Mouse (Mus musculus): ENCODE results near the gene Cfap73.

Cfap73 gene

GRCm38 (mm10) chr5:120647814-120648491, 13.9 kb upstream of the Cfap73 start:
- no peak for DNase-seq (ENCODE audit: extremely low spot score, low read depth, low spot score)

DNA sequence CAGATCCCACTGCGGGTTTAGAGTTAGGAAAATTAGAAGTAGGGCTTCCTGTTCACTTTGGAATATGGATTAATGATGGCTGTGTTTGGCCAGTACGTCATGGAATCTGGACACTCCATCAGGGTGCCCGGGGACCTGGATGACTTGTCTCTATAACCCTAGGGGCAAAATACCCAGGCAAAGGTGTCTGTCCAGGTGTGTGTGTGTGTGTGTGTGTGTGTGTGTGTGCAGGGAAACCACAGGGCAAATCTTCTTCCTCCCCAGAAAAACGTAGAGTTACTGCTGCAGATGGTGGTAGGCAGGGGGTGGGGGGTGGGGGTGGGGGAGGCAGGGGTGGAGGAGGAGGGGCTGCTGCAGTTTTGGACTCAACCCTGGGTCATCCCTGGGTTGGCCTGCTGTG, 13.3 kb upstream of the Cfap73 start:
- DNase-seq (ENCODE audit: extremely low spot score, low read depth, low spot score) = no peak

- DNase-seq (ENCODE audit: extremely low spot score, low read depth, low spot score) = no peak
Measured at GRCm38 (mm10) chr5:120645851-120646250, 11.8 kb upstream of the Cfap73 start.

GRCm38 (mm10) chr5:120644227-120644626, 10.2 kb upstream of the Cfap73 start:
- DNase-seq (ENCODE audit: extremely low spot score, low read depth, low spot score) = no peak

DNA sequence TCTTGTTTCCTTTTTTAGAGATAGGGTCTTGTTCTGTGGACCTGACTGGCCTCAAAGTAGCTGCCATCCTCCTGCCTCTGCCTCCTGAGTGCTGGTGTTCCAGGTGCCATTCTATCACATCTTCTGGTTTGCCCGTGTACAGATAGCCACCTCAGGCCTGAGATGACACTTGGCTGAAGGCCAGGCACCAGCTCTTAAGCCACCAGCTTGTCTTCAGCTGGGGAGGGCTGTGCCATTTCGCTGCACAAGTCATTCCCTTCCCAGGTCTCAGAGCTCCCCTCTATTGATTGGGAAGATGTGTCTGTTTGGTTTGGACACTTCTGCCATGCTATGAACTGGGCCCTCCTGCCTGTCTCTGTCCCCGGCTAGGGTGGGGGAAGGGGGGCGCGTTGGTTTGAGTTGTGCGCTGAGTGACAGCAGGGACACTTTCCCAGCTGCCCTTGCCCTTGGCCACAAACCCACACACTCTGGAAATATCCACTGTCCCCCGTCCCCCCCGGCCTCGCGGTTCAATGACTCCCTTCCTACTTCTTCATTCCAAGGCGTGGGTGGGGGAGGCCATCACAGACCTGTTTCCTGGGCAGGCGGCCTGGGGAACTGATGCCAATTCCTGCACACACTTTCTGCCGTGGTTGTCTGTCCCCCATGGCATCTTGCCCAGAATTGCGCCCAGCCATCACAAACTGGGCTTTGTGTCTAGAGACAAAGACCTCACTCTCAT, 9.5 kb upstream of the Cfap73 start:
- no peak for DNase-seq (ENCODE audit: extremely low spot score, low read depth, low spot score)

DNA sequence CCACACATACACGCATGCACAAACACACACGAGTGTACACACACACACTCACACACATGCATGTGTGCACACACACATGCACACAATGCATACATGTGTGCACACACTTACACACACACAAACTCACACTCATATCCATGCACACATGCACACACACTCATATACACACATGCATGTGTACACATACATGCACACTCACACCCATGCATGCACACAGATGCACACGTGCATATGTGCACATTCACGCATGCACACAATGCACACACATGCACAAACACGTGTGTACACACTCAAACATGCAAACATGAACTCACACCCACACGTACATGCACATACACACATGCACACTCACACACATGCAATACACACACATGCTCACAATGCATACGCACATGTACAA, 6.1 kb upstream of the Cfap73 start:
- DNase-seq (ENCODE audit: extremely low spot score, low read depth, low spot score) = no peak

GRCm38 (mm10) chr5:120635633-120636032, 1.6 kb upstream of the Cfap73 start:
- DNase-seq (ENCODE audit: extremely low spot score, low read depth, low spot score) = no peak

- no peak for DNase-seq (ENCODE audit: extremely low spot score, low read depth, low spot score)
Measured at GRCm38 (mm10) chr5:120634860-120635259, 825 bp upstream of the Cfap73 start.

GRCm38 (mm10) chr5:120631892-120632291, 2.1 kb downstream of the Cfap73 start:
- no peak for DNase-seq (ENCODE audit: extremely low spot score, low read depth, low spot score)

DNA sequence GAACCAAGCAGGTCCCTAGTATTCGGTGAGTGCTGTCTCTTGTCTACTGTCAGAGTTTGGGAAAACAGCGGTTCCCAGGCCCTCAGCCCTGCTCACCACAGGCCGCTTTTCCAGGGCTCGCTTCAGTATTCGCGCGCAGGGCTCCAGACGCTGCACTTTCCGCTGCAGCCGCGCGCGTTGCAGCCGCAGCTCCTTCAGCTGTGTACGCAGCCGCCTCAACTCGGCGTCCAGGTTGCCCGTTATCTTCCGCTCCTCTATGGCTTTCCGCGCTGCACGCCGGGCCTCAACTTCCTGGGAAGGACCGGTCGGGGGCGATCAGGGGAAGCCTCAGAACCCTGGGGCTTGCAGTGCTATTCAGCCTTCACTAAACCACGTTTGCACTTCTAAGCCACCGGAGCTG, 2.9 kb downstream of the Cfap73 start:
- DNase-seq (ENCODE audit: extremely low spot score, low read depth, low spot score) = no peak

GRCm38 (mm10) chr5:120628624-120629023, 5.4 kb downstream of the Cfap73 start:
- no peak for DNase-seq (ENCODE audit: extremely low spot score, low read depth, low spot score)

DNA sequence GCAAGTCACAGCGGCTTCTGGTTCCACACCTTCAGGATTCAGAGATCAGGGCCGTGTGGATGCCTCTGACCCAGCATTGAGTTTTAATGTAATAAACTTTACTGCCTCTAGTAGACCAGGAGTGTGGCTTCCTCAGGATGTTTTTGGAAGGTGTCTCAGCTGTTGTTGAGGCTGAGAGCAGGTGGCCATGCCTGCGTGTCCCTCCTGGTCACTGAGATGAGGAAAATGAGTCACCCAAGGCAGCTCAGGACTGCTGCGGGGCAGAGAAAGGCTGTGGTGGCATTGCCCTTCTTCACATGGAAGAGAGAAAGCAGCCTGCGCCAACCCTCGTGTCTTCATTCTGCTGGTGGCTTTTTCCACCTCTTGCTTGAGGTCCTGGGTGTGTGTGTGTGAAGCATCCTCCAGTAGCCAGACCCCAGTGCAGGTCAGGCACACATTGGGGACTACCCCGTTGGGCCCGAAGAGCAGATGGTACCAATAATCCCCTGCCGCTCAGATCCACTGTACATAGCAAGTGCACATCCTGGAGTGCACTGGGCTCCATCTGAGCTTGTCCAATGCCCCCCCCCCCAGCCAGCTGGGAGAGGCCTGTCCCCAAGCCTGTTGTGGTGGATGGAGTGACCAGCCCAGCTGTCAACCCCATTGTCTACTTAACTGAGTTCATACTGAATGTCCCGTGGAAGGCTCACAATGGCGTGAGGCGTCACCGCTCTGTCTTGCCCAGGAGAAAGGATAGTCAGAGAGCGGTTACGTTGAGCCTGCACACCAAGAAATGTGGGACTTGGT, 6.3 kb downstream of the Cfap73 start:
- DNase-seq (ENCODE audit: extremely low spot score, low read depth, low spot score) = no peak

DNA sequence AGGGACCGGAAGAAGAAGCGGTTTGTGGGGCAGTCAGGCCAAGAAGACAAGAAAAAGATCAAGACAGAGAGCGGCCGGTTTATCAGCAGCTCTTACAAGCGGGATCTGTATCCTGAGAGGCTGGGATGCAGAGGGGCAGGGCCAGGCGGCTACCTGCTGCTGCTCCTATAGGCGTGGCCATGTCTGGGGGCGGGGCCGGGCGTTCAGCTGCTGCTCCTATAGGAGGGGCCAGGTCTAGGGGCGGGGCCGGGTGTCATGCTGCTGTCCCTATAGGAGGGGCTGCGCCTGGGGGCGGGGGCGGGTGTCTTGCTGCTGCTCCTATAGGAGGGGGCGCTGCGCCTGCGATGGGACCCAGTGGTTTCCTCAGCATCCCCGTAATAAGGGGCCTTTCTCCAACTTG, 7.6 kb downstream of the Cfap73 start:
- no peak for DNase-seq (ENCODE audit: extremely low spot score, low read depth, low spot score)

GRCm38 (mm10) chr5:120624427-120624826, 9.6 kb downstream of the Cfap73 start:
- no peak for DNase-seq (ENCODE audit: extremely low spot score, low read depth, low spot score)

- DNase-seq (ENCODE audit: extremely low spot score, low read depth, low spot score) = no peak
Measured at GRCm38 (mm10) chr5:120622198-120622851, 11.7 kb downstream of the Cfap73 start.

- DNase-seq (ENCODE audit: extremely low spot score, low read depth, low spot score) = no peak
Measured at GRCm38 (mm10) chr5:120621846-120622197, 12.2 kb downstream of the Cfap73 start.

DNA sequence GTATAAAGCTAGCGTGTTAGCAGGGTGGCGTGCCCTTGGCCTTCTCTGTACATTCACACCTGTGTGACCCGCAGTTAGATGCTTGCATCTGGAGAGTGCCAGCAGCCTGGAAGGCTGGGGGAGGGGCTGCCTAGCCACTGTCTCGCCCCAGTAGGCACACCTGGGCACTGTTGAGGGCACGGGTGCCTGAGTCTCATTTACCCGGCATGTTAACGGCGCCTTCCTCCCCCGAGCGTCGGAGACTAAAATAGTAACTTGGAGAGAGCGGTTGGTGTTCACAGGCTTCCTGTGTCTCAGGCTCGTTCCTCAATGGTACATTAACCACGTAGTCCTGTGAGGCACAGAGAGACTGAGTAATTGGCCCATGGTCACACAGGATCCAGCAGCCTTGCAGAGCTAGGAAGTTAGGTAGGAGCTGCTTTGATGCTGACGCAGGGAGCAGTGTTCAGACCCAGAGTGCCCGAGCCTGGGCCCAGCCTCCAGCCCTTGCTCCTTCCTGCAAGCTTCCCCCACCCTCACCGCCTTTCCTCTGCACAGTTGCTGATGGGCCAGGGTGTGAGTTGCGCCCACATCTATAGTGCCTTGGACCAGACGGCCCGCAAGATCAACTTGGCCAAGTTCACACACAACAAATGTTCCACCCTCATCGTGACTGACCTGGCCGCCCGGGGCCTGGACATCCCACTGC, 12.8 kb downstream of the Cfap73 start:
- no peak for DNase-seq (ENCODE audit: extremely low spot score, low read depth, low spot score)

DNA sequence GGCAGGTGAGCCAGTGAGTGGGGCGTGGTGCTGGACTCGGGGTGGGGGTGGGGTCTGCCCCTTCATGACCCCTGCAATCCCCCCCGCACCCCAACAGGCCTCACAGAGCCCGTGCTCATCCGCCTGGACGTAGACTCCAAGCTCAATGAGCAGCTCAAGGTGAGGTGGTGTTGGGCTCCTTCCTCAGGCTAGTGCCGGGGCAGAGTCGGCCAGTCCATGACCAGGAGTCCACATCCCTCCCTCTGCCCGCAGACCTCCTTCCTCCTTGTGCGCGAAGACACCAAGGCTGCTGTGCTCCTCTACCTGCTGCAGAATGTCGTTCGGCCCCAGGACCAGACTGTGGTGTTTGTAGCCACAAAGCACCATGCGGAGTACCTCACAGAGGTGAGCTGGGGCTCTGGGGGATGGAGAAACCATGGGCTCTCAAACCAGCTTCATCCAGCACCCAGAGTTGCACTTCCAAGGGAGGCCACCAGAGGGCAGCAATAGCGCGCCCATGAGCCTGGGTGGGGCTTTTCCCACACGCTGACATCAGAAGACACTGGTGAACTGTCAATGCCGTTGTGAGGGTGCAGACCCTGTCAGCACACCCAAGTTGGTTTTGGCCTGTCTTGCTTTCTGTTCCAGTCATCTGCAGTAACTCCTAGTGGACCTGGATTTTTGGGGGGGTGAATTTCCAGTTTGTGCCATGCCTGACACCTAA, 13.5 kb downstream of the Cfap73 start:
- no peak for DNase-seq (ENCODE audit: extremely low spot score, low read depth, low spot score)

DNA sequence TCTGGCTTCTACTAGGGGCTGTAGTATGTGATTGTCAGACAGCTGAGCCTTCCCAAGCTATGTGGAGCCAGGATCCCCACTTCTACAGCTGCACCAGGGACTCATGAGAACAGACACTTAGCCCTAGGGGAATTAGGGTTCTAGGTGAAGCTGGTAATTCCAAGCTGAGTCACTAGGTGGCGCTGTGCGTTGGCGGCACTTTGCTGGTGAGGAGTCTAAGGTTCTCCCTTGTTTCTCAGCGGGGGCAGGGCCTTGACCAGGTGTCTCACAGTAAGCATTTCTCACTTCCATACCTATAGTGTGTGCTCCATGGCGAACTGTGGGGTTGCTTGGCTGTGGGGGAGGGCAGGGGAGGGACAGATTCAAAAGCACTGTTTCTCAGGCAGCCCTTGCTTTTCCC, 14.8 kb downstream of the Cfap73 start:
- DNase-seq (ENCODE audit: extremely low spot score, low read depth, low spot score) = no peak

DNA sequence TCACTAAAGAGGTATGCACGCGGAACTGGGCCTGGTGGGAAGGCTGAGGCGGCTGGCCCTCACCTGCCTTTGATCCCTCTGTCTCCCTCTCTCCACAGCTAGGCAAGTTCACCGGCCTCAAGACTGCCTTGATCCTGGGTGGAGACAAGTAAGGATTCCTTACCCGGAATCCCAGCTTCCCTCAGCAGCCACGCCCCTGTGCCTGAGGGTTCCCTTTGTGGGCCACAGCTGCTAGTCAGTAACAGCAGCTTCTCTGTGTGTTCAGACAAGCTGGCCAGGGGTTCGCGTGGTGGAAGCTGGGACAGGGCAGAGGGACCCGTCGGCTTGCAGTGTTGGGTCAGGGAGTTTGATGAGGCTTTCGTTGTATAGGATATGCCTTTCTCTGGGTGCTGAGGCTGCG, 15.3 kb downstream of the Cfap73 start:
- no peak for DNase-seq (ENCODE audit: extremely low spot score, low read depth, low spot score)

All from hindlimb bud, embryonic 11.5 days (tissue).